Mouse (Mus musculus) midbrain, embryonic 13.5 days (tissue): ENCODE data around the gene Mrps27. TPM values are rescaled to one million over a fixed set of nuclear protein-coding genes. Genes with fewer than 3 reads are reported as not detected.

Experiments used
- polyA plus RNA-seq: library from polyadenylated mRNA; unstranded; fragments of >200 nt; fragmentation: Nextera tagmentation; extraction: Ambion mirVana; gene quantifications from 2 replicates; pipeline ENCODE4 v1.2.1, GENCODE M21; 2015

Mrps27 gene
- polyA plus RNA-seq, 1 experiment from 2014 or later, result 39.5 TPM

Other genes with a start within 250 kb of the Mrps27 start
- gene Zfp366, start 160.0 kb upstream of the Mrps27 start, polyA plus RNA-seq, result 0.54 and 0.62 TPM in 2 replicates
- gene Ptcd2, start 81 bp upstream of the Mrps27 start, polyA plus RNA-seq, result 50.2 and 52.8 TPM in 2 replicates
- gene Map1b, start 171.8 kb downstream of the Mrps27 start, polyA plus RNA-seq, result 2,051 and 2,103 TPM in 2 replicates